Mouse (Mus musculus) lung, adult 2 months (tissue): ENCODE results near the gene Eva1c.

Experiments used
- CTCF ChIP-seq: fragments of 200-500 bp; IDR thresholded peaks from 2 replicates; pipeline ENCODE4 v1.5.1; 2011; ENCODE audit warnings: mild to moderate bottlenecking, low read length, control low read depth; ENCODE audit not compliant: insufficient read depth
- POLR2A ChIP-seq: fragments of 200-500 bp; IDR thresholded peaks from 2 replicates; pipeline ENCODE4 v1.6.1; 2011; ENCODE audit warnings: low read depth, mild to moderate bottlenecking, control low read depth, low read length, borderline replicate concordance; ENCODE audit errors: extremely low read depth

GRCm38 (mm10) chr16:90783302-90783701, 43.2 kb upstream of the Eva1c start:
- TF ChIP-seq POLR2A = no peak
- TF ChIP-seq CTCF = no peak
